32 mouse cellular contexts compared by ENCODE assay signal in genomic region chr3:130841755-130842154, GRCm38 (mm10).
"Had no signal": no experiment of that assay in that cellular context is flagged by ENCODE, and none has a peak within 500 bp of the region (broad histone marks: within the 10 kb centered on the region; RNA-seq: fewer than 3 reads in every experiment).

No protein-coding gene starts in this region.

- H3K4me3 ChIP-seq: left cerebral cortex, adult 2 months; limb, embryonic 12.5 days; limb, embryonic 13.5 days; limb, embryonic 15.5 days; liver, embryonic 12.5 days; liver, embryonic 13.5 days; liver, embryonic 15.5 days; lung, embryonic 15.5 days; megakaryocyte, embryonic 14.5 days; midbrain, embryonic 10.5 days; midbrain, embryonic 12.5 days; midbrain, embryonic 13.5 days; midbrain, embryonic 15.5 days; myocyte; neural tube, embryonic 12.5 days had no signal

- DNase-seq: left cerebral cortex, postnatal 4 days; liver; liver, embryonic 13.5 days; liver, postnatal 0 days; lung, adult 18-20 months; lung, adult 2 months; lung, embryonic 14.5 days; lung, postnatal 10 days; lung, postnatal 14 days; lung, postnatal 36 days; lung, postnatal 4 days; midbrain, embryonic 14.5 days had no signal

- H3K9me3 ChIP-seq: limb, embryonic 12.5 days; limb, embryonic 13.5 days; limb, embryonic 15.5 days; liver, embryonic 12.5 days; liver, embryonic 13.5 days; liver, embryonic 15.5 days; lung, embryonic 15.5 days; midbrain, embryonic 10.5 days; midbrain, embryonic 12.5 days; midbrain, embryonic 13.5 days; midbrain, embryonic 15.5 days; neural tube, embryonic 12.5 days had no signal

- H3K27me3 ChIP-seq: limb, embryonic 12.5 days; limb, embryonic 13.5 days; limb, embryonic 15.5 days; liver, embryonic 12.5 days; liver, embryonic 13.5 days; liver, embryonic 15.5 days; lung, embryonic 15.5 days; midbrain, embryonic 12.5 days; midbrain, embryonic 13.5 days; midbrain, embryonic 15.5 days; neural tube, embryonic 12.5 days had no signal

- H3K36me3 ChIP-seq: limb, embryonic 12.5 days; limb, embryonic 13.5 days; limb, embryonic 15.5 days; liver, embryonic 12.5 days; liver, embryonic 13.5 days; liver, embryonic 15.5 days; lung, embryonic 15.5 days; midbrain, embryonic 10.5 days; midbrain, embryonic 12.5 days; midbrain, embryonic 13.5 days; midbrain, embryonic 15.5 days; neural tube, embryonic 12.5 days had no signal

- H3K27ac ChIP-seq: left cerebral cortex, adult 2 months; limb, embryonic 12.5 days; limb, embryonic 13.5 days; limb, embryonic 15.5 days; liver, embryonic 12.5 days; liver, embryonic 13.5 days; liver, embryonic 14.5 days; liver, embryonic 15.5 days; lung, embryonic 15.5 days; macrophage; midbrain, embryonic 10.5 days; midbrain, embryonic 12.5 days; midbrain, embryonic 13.5 days; midbrain, embryonic 15.5 days; neural tube, embryonic 12.5 days had no signal

- H3K9ac ChIP-seq: limb, embryonic 12.5 days; limb, embryonic 13.5 days; limb, embryonic 15.5 days; liver, embryonic 12.5 days; liver, embryonic 13.5 days; liver, embryonic 14.5 days; liver, embryonic 15.5 days; liver, postnatal 0 days; lung, embryonic 14.5 days; lung, embryonic 15.5 days; midbrain, embryonic 12.5 days; midbrain, embryonic 13.5 days; midbrain, embryonic 15.5 days; neural tube, embryonic 12.5 days had no signal

- H3K4me1 ChIP-seq: liver, embryonic 12.5 days; liver, embryonic 13.5 days; liver, embryonic 15.5 days; lung, embryonic 15.5 days; megakaryocyte, embryonic 14.5 days; midbrain, embryonic 12.5 days; midbrain, embryonic 13.5 days; neural tube, embryonic 12.5 days had no signal

- ATAC-seq: liver, embryonic 12.5 days; liver, postnatal 0 days; lung, postnatal 0 days; midbrain, embryonic 13.5 days; midbrain, embryonic 15.5 days; midbrain, embryonic 16.5 days had no signal

- H3K4me2 ChIP-seq: limb, embryonic 12.5 days; limb, embryonic 13.5 days; limb, embryonic 15.5 days; liver, embryonic 11.5 days; liver, embryonic 12.5 days; liver, embryonic 13.5 days; liver, embryonic 15.5 days; lung, embryonic 14.5 days; lung, embryonic 15.5 days; midbrain, embryonic 11.5 days; midbrain, embryonic 12.5 days; midbrain, embryonic 13.5 days; midbrain, embryonic 15.5 days; neural tube, embryonic 12.5 days had no signal
